Mouse (Mus musculus) thymus, postnatal 0 days (tissue): ENCODE measurements around the gene Cobl. TPM values are rescaled to one million over a fixed set of nuclear protein-coding genes. Genes with fewer than 3 reads are reported as not detected.

Source experiments
- DNase-seq: peaks from one replicate; pipeline ENCODE4 v3.0.0-alpha.2; 2015; ENCODE audit warnings: low spot score
- polyA plus RNA-seq: library from polyadenylated mRNA; unstranded; fragments of >200 nt; fragmentation: Nextera tagmentation; extraction: Ambion mirVana; gene quantifications from 2 replicates; pipeline ENCODE4 v1.2.1, GENCODE M21; 2015

The Cobl gene
- polyA plus RNA-seq, 1 experiment from 2014 or later, result 3.4 TPM

DNA sequence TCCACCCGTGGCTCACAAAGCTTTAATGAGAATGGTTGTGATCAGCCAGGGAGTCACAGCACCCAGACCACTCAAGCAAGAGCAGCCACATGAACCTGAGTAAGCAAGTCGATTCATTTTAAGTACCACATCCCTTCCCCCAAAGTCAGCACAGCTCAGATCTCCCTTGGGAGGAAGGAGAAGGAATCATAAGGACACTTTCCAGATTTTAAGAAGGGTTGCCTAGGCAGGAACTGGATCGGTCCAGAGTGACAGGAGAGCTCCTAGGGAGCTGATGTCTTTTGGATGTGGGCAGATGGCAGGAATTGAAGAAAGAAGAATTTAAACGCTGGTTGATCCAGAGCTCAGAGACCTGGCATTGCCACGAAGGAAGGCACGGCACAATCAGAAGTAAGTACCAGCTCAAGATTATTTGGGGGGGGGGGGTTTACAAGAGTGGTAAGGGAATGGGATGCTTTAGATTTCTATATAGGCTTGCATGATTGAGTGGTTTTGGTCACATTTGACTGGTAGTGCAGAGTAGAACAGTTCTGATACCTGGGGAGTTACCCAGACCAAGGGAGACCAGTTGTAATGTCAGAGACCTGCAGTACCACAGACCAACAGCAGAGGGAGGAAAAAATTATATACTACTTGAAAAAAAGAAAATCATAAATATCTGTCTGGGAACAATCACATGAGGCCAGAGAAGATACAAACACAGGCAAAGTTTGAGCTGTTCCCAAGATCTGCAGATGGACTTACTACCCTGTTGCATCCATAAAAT is 150.3 kb downstream of the Cobl start:
- DNase-seq, result no peak

DNA sequence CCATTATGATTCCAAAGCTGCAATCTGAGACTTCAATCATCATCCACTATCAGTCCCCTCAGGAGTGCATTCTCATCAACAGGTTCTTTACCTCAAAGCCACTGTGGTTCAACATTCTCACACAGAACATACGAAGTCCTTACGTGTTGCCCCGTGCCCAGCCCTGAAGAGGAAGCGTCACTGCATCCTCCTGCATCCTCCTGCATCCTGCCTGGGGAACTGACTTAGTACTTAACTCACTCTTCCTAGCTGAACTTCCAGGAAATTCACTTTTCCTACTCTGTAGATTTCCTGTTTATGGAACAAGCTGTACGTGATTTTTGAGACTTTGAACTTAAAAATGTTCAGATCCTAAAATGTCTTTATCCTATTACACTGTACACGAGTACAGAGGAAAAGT is 153.3 kb downstream of the Cobl start:
- DNase-seq, result no peak

DNA sequence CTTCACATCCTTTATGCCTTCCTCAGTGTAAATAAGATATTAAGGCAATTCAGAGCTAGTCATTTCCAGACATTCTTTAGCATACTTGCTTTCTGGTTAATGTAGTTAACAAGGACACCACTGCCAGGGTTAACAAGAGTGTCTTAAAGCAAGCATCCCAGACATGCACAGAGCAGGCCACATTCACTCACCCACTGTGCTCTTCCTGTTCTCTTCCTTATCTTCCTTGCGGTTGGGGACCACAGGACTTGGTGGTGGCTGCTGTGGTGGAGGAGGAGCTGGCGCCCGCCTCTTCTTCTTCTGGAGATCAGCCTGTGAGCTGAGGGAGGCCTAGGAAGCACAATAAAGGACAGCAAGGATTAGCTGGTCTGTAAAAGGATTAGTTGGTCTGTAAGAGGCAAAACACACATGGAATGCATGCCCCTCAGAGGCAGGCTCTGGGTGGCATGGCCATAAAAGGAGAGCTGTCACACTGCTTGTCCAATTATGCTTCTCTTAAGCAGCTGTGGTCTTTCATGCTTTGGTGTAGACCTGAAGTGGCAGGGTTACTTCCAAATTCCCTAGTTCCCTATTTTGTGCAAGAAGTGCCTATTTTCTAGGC is 155.2 kb downstream of the Cobl start:
- DNase-seq, result no peak

DNA sequence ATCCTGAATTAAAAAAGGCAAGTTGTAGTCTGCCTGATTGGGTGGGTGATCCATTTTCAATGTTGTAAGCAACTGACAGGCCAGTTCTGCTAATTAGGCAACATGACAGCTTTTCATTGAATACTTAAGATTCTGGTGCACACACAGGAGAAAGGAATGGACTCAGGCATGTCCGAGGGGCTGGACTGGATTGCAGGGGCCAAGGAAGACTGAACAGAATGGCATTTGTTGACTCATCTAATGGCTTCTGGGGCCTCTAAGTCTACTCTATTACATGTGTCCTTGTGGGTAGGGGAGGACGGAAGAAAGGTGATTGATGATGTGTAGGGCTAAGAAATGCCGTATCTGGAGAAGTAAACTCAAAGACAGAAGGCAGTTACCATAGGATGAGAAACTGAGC is 159.9 kb downstream of the Cobl start:
- DNase-seq, result no peak

DNA sequence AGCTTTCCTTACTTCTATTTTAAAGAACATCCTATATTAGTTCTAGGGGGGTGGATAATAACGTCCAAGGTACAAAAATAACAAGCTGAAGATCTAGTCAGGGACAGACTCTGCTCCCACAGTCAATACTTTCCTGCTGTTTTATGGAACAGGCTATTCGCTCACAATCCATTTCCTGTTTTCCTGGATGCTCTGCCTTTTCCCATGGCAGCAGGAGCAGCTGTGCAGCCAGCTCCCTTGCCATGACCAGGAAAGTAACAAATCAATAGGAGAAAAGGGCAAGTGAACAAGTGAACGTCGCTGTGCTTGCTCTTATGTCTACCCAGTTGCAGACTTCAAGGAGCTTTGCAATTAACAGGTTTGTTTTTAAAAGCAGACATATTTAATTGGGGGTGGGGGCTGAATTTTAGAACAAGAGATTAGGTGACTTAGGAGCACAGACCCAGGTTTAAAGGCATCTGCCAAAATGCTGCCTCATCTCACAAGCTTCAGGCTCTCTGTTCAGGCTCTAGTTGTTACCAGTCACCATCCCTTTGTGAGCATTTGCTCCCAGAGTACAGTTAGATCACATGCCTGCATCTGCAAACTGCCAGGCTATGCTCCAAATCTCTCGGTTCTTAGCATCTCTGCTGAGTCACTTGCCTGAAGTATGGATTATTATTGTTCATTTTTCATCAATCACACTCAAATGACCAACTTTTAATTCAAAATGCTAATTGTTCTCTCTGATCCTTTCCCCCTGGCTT is 164.9 kb downstream of the Cobl start:
- no peak for DNase-seq

DNA sequence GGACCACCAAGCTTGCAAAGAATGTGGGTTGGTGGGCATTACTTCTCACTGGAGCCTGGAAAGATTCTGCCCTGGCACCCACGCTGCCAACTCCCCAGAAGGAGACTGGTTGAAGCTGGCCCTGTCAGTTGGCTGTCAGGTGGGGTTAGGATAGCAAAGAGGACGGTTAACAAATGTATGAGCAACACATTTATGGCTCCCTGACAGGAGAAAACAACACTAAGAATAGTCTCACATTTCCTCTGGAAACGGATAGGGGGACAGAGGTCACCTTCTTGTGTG is 173.2 kb downstream of the Cobl start:
- DNase-seq, result no peak

DNA sequence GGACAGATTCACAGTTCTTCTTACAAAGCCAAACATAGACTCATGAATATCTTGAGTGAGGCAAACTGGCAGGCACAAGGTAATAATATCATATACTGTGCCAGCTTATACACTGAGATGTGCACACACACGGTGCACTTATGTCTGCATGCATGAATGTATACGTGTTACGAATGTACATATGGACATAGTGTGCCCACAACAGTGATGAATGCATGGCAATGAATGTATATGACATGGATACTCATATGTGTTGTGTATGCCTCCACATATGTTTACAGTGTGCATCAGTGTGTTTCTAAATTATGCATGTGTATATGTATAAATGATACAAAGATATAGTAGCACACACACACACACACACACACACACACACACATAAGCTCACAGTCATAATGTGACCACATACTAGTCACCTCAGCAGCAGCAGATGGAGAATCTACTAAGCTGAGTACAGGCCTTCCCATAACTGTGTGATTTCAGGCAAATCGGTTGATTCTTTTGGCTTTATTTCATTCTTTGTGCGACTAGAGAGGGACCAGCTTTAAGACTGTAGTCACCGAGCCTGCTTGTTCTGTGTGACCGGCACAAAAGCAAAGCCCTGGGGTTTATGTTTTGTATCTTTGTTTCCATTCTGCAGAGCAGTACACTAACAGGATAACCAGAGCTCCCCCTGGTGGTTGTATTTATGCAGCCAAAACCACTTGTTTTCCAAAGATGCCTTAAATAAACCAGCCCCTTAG is 173.7 kb downstream of the Cobl start:
- DNase-seq, result peak; percentile 33

DNA sequence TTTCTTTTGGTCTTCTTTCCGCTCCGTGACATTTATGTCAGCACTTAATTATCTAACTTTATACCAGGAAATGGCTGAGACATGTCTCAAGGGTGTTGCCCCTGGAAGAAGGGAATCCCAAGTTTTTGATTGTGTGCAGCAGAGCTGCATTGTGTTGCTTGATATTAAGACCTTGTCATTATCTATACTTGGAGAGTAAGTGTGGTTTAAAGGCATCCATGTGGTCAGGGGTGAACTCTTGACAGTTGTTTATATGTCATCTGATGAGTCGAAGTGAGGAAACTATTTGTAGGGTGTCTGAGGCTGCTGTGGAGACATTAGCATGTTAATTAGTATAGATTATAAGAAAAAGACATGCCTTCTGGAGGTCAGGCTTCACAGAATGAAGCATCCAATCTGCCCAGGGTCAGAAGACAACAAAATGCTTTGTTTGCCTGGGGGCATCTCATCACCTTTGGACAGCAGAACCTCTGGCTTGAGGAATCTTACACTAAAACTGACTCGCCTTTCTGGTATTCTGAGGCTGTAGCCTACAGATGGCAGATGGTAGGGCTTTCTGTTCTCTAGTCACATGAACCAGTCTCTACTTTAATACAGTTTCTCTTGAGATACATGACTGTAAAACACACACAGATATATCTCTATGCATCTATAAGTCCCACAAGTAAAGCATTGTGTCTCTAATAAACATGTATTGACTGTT is 179.3 kb downstream of the Cobl start:
- no peak for DNase-seq

DNA sequence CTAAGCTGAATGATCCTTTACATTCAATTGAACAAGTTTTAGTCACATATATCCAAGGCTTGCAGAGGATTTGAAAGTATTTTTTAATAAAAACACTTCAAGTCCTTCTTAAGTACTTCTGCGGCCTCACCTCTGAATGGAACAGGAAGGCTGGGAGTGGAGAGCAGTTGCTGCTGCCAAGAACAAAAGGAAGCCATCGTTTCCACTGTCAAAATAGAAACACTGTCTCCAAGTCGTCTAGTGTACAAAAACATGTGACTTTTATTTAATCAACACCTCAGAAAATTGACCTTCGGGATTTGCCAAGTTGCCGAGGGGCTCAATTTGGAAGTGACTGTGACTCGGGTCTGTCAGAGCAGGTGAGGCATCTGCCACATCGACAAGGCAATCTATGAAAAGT is 184.0 kb downstream of the Cobl start:
- no peak for DNase-seq

DNA sequence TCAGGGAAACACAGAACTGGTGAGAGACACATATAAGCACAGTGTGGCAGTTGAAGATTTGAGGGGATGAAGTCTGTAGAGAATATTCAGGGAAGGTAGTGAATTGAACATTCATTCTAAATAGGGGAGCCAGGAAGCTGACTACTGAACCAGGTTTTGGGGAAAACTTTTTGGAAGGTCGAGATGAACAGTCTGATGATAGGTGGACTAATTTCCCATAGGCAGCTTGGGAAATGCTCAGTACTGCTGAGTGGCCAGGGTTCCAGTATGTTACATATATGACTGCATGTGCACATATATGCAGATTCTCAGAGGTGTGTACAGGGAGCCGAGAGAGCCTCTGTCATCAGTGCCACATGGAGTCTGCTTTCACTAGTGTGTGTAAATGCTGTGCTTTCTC is 190.5 kb downstream of the Cobl start:
- no peak for DNase-seq

DNA sequence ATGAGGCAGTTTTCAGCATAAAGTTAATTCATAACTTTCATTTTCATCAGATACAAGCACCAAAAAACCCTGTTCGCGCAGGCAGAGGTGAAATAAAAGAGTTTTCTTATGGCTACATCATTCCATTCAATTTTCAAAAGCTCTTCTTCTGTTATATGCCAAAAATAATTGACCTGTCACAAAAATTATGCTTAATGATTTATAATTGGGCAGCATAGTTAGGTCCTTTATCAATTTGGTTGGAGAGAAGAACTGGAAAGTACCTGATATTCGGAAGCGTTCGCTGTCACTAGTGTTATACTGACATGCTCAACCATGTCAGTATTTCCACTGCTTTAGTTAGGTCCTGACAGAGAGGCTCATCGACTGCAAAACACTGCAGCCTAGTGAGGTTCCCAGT is 191.0 kb downstream of the Cobl start:
- no peak for DNase-seq

DNA sequence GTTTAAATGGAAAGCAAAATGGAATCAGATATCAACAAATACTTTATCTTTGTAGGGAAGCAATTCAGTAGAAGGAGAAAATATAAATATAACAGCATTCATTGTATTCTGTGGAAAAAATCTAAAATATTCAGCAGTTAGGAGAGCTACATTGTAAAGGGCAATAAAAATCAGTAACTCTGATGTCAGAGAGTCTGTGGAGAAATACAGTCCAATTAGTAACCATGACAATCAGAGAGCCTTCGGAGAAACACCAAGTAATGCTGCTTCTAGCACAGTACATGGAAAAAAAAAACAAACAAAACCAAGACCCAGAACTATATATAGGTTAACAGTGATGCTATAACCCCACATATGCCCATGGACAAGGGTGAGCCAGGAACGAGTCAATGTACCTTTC is 206.3 kb downstream of the Cobl start:
- DNase-seq, result no peak

DNA sequence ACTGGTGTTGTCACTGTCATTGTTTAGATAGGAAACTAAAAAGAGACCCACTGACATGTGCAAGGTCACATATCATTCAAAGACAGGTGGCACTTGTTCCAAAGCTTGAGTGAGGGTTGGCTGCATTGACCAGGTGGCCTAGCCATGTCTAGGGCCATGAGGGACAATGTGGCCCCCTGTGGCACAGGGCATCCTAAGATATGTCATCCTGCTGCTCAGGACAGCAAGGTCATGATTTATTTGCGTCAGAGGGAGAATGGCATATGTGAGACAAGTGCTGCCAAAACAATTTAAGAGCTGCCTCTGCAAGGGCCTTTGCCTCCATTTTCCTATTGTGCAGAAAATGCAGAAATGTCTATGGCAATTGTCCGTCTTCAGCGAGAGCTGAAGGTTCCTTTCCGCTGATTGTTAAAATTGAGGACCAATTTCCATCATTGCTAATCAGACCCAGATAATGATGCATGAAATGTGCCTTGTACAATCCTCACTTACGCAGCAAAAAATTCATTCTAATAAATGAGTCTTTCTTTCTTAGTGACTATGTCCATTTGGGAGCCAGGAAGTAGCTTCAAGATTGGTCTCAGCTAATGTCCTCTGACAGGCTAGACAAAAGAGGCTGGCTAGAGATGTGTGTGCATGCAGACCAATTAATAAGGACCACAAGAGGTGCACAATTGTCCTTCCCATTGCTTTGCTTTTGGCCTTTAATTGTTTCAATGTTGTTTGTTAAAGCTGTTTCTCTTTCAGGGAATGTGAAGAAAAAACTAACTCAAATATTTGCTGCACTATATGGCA is 207.2 kb downstream of the Cobl start:
- DNase-seq, result no peak

DNA sequence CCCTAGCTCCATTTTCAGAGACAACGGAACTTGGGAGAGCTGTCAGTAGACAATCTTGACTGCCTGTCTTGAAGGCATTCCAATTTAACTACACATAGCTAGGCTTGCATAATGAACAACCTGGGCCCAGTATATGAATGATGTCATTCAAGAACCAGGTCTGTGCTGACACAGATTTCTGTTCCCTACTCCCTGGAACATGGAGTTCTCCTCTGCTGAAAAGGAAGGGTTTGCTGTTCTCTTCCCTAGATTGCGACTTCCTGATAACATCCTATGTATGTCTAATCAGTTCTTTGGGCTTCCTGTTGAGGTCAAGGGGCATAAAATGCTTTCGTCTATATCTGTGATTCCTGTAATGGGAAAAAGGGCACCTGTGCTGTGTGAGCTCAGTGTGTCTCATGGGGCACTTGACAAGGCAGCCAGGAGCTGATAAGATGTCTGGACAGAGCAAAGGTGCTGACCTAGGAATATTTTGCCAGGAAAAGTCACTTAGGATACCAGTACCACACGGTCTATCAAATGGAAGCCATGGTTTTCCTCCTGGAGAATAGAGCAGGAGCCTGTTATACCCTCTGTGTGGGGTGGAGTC is 219.3 kb downstream of the Cobl start:
- no peak for DNase-seq

DNA sequence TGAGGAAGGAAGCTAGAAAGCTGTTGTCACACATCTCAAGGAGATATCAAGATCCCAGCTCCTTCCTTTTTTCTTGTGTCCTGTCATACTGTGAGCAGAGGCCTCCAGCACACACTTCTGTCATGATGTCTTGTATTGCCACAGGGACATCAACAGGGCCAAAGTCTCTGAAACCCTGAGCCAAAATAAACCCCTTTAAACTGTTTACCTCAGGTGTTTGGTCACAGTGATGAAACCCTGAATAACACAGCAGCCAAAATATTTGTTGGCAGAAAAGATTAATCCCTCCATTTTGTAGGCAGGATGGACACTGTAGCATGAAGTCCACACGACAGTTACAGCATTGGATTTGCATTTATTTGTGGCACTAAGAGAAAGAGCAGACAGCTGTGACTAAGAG is 228.4 kb downstream of the Cobl start:
- DNase-seq, result no peak

DNA sequence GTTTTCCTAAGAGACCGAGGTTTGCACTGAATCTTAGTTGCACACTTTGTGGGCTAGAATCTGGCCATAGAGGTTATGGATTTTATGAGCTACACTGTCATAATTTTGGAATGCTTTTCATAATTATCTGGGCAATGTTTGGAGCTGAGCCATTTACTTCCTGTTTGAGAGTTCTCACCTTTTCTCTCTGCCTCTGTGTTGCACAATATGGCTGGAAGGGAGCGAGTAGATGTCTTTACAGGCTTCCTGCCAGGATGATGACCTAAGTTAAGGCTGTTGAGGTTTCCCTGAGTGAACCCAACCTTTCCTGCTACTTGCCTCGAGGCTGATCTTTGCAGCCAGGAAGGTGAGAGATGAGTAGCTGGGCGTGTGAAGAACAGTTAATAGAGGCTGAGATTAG is 229.9 kb downstream of the Cobl start:
- no peak for DNase-seq

DNA sequence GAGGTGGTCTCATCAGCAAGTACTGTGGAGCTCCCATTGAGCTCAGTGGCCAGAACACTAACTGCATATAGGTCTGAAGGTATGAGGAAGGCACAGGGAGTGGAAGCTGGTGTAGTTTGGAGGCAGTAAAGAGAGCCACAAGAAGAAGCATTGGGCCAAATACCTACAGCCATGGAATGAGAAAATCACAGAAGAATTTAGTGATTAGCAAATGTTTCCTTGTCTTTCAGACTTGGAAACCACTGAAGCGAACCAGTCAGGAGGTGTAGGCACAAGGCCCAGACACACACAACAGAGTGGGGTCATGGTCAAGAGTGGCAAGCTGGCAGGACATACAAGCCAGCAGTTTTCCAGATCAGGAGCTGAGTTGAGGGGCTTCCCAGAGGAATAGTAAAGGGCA is 230.6 kb downstream of the Cobl start:
- no peak for DNase-seq

DNA sequence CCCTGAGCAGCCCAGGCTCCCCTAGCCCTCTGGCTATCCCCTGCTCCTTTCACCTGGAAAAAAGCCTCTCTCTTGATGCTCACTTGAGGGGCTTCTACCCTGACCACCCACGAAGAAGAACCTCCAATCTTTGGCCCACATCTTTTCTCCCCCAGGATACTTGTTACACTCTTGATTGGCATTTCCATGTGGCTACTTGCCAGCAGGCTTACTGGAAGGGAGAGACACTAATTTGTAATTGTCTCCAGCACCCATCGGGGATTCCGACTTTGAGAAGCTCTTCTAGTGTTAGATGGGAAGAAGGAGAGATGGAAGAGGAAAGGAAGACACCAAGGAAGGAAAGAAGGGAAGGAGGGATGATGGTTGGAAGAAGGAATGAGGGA is 232.0 kb downstream of the Cobl start:
- DNase-seq, result no peak

DNA sequence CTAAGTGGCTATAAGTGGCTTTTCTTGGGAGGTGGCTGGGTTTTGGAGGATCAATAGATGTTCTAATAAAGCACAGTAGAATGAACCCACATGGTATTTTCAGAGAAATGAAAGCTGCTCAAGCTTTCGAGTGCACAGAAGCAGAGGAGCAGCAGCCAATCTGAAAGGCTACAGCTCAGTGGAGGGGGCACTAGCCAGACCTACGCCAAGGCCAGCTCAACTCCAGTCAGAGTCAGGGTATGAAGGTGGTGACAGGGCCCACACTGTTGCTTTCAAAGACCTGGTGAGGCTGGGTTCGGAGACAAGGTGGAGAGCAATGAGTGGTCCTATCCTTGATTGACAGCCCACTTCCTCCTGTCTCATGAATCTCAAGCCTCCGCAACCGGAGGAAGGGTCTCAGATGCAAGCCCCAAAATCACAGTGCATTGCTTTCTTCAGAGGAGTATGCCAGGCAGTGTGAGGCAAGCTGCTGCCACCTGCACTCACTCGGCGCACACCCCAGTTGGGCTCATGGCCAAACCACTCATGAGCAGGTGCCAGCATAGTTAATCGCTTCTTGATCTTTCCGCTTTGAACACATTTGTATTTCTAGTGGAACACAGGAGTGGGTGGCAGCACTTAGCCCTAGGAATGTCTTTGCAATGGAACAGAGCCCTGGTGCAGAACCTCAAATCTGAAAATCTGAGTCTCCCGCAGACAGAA is 232.6 kb downstream of the Cobl start:
- no peak for DNase-seq
